Mouse (Mus musculus): ENCODE measurements around the gene Palb2.

Palb2 gene

DNA sequence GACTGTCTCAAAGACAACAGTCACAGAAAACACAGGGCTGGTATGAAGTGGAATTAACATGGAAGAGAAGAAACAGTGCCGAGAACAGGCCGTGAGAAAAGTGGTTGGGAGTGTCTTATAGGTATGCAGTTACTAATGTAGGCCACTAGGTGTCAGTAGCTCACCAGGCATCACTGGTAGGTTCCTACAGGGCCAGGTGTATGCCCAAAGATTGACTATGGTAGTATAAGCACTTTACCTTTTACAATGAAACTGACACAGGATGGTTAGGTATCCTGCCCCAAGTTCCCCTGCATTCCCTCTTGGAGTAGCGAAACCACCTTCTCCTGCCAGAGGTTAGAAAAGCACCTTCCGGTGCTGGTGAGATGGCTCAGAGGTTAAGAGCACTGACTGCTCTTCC, 33.6 kb downstream of the Palb2 start:
- peak; percentile 65 for DNase-seq (ENCODE audit: low read depth, low spot score)

DNA sequence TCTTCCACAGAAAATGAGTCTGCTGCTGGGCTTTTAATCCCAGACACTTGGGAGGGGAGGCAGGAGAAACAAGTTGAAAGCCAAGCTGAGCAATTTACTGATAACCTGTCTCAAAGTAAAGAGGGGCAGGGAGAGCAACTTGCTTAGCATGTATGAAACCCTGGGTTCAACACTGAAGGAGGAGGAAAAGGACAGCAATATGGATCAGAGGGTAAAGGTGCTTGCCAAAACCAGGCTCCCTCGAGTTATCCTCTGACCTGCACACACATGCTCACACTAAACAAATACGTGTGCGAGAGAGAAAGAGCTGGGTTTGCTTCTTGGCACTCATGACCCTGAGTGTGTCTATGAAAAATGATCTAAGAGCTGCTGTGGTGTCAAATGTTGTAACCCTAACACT, 34.8 kb downstream of the Palb2 start:
- no peak for DNase-seq (ENCODE audit: low read depth, low spot score)

DNA sequence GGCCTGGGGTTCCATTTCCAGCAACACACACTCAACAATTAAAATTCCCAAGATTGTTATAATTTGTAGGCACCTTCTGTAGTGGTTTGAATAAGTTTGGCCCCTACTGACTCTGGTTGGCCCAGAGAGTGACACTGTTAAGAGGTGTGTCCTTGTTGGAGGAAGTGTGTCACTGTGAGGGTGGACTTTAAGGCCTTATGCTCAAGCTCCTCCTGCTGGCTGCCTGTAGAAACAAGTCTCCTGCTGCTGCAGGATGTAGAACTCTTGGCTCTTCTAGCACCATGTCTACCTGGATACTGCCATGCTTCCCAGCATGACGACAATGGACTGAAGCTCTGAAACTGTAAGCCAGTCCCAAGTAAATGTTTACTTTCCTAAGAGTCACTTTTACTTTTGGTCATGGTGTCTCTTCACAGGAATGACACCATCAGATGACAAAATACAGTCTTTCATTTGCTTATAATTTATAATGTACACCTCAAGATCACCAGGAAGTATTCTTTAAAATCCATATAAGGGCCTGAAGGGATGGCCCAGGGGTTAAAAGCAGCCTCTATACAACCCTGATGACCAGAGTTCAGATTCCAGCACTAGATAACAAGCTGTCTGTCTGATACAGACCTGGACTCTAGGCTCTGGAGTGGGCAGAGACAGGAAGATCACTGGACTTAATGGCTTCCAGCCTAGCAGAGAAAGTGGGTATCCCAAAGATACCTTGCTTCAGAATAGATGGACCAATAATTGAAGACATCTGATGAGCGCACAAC, 38.0 kb downstream of the Palb2 start:
- DNase-seq (ENCODE audit: low read depth, low spot score): no peak

DNA sequence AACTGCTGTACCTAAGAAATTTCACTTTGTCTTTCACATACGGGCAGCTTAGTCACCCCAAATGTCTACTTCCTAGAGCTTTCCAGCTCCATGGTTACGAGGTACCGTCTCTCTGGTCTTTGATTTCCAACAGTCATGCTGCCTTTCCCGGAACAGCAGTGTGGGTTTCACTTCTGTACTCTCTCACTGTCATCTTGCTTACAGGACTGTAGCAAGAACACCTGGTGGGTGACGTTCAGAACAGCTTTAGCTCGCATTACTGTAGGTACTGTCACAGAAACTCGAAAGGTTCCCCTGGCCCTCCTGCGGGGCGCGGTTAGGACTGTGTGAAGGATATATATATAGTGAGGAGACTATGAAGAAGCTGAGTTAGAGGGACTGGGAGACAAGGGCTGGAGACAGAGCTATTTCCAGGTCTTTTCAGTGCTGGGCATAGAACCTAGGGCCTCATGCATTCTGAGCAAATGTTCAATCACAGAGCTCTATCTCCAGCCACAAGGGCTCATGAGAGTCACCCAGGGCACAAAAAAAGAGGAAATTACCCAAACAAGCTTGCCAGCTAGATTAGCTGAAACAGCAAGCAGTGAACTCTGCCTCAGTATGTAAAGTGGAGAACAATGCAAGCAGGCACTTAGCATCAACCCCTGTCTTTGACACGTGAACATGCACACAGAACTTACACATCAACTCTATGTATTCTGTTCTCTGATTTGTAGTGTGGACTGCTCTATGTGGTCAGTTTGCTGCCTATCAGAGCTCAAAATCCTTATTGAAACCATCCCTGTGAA, 45.4 kb downstream of the Palb2 start:
- DNase-seq (ENCODE audit: low read depth, low spot score): no peak

DNA sequence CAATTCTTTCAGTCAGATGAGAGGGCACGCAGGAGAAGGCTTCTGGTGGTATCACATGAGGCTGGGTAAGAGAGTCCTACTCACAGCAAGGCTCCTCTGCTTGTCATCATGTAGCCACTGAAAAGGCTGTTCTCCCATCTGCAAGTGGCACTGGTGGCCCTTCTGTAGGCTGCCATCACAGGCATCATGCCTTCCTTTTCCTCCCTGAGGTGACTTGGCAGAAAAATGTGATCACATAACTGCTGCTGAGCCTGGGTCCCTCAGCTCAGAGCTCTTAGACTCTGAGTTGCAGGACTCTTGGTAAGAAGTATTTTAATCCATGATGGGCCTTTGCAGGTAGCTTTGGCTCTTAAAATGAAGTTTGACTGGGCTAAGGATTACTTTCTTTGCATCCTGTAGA, 51.7 kb downstream of the Palb2 start:
- DNase-seq (ENCODE audit: low read depth, low spot score): no peak

DNA sequence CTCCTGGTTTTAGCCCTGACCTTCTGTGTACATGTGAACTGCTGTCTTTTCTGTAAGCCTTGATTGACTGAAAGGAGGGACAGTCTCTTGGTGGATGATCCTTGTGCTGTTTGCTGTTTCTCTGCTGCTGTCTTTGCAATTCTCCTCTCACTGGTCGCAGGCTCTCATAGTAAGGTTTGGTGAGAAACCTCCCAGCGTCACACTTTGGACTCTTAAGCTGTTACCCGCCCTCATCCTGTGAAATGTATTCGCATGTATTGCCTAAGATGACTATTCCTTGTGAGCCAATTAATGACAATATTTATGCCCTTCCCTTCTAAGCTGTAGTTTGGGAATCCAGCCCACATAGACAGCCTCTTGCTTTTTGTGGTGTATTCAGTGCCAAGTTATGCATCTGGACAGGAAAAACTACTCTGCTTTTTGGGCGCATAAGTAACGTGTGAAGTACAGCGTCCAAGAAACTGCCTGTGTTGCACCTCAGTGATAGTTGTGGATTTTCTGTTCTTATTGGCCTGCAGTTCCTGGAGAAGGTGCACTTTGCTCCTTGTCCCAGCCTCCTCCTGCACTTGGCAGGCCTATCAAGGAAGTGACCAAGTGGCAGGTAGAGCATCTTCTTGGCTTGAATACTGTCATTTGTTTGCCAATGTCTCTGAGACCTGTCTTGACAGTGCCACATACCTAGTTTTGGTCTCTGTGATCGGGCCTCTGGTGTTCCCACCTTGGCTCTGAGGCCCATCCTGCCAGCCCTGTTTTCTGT, 52.8 kb downstream of the Palb2 start:
- DNase-seq (ENCODE audit: low read depth, low spot score): no peak

DNA sequence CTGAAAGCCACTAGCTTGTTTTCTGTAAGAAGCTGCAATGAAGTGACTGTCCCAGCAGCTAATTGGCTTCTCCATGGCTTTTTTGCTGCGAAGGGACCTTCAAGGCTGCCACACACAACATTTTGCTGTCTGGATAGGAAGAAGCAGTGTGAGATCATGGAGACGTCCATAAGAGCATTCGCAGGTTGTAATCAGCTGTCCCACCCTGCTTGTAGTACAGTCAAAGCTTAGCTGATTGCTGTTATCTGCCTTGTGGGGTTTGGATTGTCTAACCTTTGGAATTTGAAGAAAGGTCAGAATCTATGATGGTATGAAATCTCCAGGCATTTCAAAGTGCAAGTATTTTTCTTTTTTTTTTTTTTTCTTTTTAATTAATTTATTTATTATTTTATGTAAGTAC, 58.4 kb downstream of the Palb2 start:
- no peak for DNase-seq (ENCODE audit: low read depth, low spot score)

DNA sequence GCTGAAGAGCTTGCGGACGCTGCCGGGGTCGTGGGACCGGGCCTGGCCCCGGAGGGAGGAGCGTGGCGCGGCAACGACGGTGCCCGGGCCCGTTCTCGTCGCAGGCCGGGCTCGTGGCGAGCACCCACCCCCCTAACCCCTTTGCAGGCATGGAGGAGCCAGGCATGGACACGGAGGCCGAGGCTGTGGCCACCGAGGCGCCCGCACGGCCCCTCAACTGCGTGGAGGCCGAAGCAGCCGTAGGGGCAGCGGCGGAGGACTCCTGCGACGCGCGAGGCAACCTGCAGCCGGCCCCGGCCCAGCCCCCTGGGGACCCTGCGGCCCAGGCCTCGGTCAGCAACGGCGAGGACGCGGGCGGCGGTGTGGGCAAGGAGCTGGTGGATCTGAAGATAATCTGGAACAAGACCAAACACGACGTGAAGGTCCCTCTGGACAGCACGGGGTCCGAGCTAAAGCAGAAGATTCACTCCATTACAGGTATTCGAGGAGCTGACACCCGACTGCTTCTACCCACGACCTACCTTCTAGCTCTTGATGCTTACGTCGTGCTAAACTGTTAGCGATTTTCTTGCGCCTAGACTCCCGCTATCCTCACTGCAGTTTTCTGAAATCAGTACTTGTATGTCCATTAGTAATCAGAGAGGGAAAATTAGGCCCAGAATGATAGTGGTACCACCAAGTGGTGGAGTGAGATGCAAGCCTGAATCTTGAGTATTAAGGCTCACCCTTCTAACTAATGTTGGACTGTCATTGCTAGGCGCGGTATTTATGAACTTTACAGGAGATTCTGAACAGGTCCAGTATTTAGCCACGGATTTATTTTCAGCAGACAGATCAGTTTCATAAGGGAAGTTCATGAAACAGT, 65.0 kb downstream of the Palb2 start:
- DNase-seq (ENCODE audit: low read depth, low spot score): peak; percentile 5

DNA sequence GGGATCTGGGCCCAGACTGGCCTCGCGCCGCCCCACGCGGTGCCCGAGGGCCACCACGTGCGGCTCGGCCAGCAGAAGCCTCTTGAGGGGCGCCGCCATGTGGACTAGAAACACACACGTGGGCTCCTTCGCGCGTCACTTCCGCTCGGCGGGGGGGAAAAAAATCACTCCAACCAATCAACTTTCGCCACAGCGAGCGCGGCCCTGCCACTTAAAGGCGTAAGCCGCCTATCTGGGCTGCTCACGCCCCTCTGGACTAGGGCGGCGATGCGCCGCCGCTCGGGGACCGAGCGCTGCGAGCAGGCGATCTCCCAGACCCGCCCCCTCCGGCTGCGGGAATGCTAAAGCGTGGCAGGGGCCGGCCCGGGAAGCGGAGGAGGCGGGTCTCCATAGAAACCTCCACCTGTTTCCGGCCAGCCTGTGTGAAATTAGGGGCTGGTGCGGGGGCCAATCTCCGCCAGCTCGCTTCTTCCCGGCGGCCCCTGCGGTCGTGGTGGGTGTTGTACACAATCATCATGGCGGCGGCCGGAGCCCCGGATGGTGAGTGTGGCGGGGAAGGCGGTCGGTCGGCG, 65.8 kb downstream of the Palb2 start, which contains the start of the genes Ubfd1 and Ears2:
TSS of gene Ubfd1 (plus strand) at position 231 of the 572 bp plus-strand sequence.
TSS of gene Ears2 (minus strand) at position 319 of the 572 bp plus-strand sequence.
- peak; percentile 98 for DNase-seq (ENCODE audit: low read depth, low spot score)

DNA sequence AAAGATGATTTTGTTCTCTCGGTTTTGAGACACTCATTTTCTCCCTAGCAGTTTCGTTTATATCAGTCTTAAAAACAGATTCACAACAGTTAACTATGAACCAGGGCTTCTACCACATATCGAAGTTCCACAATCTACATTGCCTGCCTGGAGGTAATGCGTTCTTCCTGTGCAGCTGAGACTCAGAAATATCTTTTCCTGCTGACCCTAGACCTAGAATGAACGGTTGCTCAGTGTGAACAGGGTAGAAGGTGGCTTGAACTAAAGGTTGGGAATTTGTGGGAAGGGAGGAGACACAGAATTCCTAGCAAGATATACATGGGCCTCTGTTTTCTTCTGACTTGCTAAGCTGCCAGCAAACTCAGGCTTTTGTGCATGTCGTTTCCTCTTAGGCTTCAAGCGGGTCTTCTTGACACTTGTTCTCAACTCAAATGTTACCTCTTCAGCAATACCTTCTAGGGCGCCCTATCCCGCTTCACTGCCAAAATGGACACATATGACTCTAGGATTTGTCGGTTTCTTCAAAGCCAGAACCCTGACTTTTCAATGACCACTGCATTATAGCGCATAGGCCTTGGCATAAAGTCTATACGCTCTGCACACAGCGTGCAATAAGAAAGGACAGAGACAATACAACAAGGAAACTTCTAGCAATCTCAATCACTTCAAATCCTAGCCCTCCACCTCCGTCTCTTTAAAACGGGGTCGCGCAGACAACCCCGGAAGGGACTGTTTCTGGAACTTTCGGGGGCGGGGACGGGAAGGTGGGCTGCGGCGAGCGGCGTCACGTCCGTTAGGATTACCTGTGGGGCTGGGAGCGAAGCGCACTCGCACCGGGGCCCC, 66.5 kb downstream of the Palb2 start:
- DNase-seq (ENCODE audit: low read depth, low spot score): no peak

DNA sequence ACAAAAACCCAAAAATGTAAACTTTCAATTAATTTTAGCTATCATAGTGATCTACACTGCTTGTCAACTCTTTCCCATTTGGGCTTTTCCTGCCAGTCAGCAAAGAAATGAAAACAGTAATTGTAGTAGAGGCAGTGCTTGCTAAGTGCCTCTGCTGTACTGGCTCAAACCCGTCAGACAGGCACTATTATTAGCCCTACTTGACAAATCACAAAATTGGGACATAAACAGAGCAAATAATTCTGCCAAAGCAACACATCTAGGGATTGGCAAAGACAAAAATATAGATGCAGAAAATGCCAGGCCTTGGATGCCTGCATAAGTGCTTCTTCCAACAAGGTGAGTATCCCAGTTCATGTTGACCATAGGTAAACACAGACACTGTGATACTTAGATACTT, 67.1 kb downstream of the Palb2 start:
- no peak for DNase-seq (ENCODE audit: low read depth, low spot score)

Data from mesoderm, embryonic 11.5 days (tissue).